Mouse (Mus musculus): Measurements from ENCODE around the gene Nol11. TPM values are rescaled to one million over a fixed set of nuclear protein-coding genes. Genes with fewer than 3 reads are reported as not detected.
"Not testable (repeated sequence)": the region's sequence is repeated elsewhere in the genome, so short reads cannot be mapped to it uniquely, and the experiment has no call there.

The Nol11 gene
- polyA plus RNA-seq, 1 experiment from 2014 or later: 66.2 TPM

DNA sequence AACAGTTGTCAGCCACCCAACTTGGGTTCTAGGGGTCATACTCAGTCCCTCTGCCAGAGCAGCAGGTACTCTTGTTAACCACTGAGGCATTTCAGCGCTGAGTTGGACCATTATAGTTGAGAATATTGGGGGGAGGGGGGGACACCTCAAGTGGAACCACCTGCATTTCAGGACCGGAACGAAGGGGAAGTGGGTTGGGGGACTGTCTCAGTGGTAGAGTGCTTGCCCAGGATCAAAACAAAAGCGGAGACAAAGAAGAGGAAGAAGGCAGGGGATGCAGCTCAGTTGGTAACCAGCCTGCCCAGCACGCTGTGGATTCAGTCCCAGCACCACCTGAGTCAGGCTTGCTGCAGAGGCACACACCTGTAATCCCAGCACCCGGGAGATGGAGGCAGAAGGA, 48.4 kb downstream of the Nol11 start:
- Histone ChIP-seq H3K9ac (no peak overlapping the region), H3K36me3 (ENCODE audit: insufficient read depth) (no peaks in the 10 kb centered on the region), H3K4me2 (no peak overlapping the region), H3K9me3 (ENCODE audit: low read depth, low read length) (no peaks in the 10 kb centered on the region), H3K4me1 (ENCODE audit: insufficient read depth) (no peaks in the 10 kb centered on the region), H3K27me3 (ENCODE audit: insufficient read depth, low read length) (no peaks in the 10 kb centered on the region), H3K27ac (ENCODE audit: low read depth) (no peak overlapping the region), H3K4me3 (ENCODE audit: low read depth, low read length) (no peak overlapping the region)
- no peak for TF ChIP-seq CTCF (IDR thresholded peaks at IDR 0.05; ENCODE audit: low read depth)
- ATAC-seq (ENCODE audit: insufficient read depth): no peak
- 27% methylated on average over 6 of the region's 6 CpGs for WGBS
- DNase-seq: no peak

DNA sequence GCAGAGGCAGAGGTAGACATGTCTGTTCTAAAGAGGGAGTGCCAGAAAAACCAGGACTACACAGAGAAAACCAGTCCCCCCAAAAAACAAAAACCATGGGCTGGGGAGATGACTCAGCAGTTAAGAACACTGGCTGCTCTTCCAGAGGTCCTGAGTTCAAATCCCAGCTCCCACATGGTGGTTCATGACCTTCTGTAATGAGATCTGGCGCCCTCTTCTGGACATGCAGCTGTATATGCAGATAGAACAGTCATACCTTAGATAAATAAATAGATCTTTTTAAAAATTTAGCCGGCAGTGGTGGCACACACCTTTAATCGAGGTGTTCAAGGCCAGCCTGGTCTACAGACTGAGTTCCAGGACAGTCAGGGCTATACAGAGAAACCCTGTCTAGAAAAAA, 50.5 kb downstream of the Nol11 start:
- no peak overlapping the region for H3K9ac ChIP-seq
- H3K4me2 ChIP-seq: no peak overlapping the region
- ATAC-seq (ENCODE audit: insufficient read depth): no peak
- H3K4me3 ChIP-seq (ENCODE audit: low read depth, low read length): no peak overlapping the region
- no peaks in the 10 kb centered on the region for H3K9me3 ChIP-seq (ENCODE audit: low read depth, low read length)
- no peaks in the 10 kb centered on the region for H3K36me3 ChIP-seq (ENCODE audit: insufficient read depth)
- peak; percentile 27 for DNase-seq
- H3K4me1 ChIP-seq (ENCODE audit: insufficient read depth): no peaks in the 10 kb centered on the region
- no peaks in the 10 kb centered on the region for H3K27me3 ChIP-seq (ENCODE audit: insufficient read depth, low read length)
- TF ChIP-seq CTCF (IDR thresholded peaks at IDR 0.05; ENCODE audit: low read depth): peak; percentile 25; the same call in 1 of the 2 replicates
- 65% methylated on average over 3 of the region's 3 CpGs for WGBS
- no peak overlapping the region for H3K27ac ChIP-seq (ENCODE audit: low read depth)

GRCm38 (mm10) chr11:107137593-107137992, 51.6 kb downstream of the Nol11 start:
- Histone ChIP-seq H3K9me3 (ENCODE audit: low read depth, low read length) (no peaks in the 10 kb centered on the region), H3K36me3 (ENCODE audit: insufficient read depth) (no peaks in the 10 kb centered on the region), H3K4me1 (ENCODE audit: insufficient read depth) (no peaks in the 10 kb centered on the region), H3K4me3 (ENCODE audit: low read depth, low read length) (no peak overlapping the region), H3K27ac (ENCODE audit: low read depth) (no peak overlapping the region), H3K27me3 (ENCODE audit: insufficient read depth, low read length) (no peaks in the 10 kb centered on the region), H3K4me2 (no peak overlapping the region), H3K9ac (no peak overlapping the region)
- ATAC-seq (ENCODE audit: insufficient read depth) (no peak), DNase-seq (no peak)
- TF ChIP-seq CTCF (IDR thresholded peaks at IDR 0.05; ENCODE audit: low read depth): no peak
- 92% methylated on average over 6 of the region's 6 CpGs for WGBS

DNA sequence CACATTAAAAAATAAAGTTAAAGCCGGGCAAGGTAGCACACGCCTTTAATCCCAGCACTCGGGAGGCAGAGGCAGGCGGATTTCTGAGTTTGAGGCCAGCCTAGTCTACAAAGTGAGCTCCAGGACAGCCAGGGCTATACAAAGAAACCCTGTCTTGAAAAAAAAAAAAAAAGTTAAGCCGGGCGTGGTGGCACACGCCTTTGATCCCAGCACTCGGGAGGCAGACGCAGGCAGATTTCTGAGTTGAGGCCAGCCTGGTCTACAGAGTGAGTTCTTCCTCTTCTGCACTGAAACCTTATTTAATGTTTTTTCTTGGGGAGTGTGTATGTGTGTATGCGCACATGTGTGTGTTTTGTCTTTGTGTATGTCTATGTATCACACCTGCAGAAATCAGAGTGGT, 52.7 kb downstream of the Nol11 start:
- not testable (repeated sequence) for H3K9me3 ChIP-seq (ENCODE audit: low read depth, low read length); H3K36me3 ChIP-seq (ENCODE audit: insufficient read depth); H3K4me1 ChIP-seq (ENCODE audit: insufficient read depth); H3K4me3 ChIP-seq (ENCODE audit: low read depth, low read length); DNase-seq; H3K4me2 ChIP-seq; H3K27me3 ChIP-seq (ENCODE audit: insufficient read depth, low read length); H3K27ac ChIP-seq (ENCODE audit: low read depth); ATAC-seq (ENCODE audit: insufficient read depth); H3K9ac ChIP-seq
- 93% methylated on average over 10 of the region's 10 CpGs for WGBS

- 45% methylated on average over 3 of the region's 3 CpGs for WGBS
- no peak overlapping the region for H3K27ac ChIP-seq (ENCODE audit: low read depth)
- no peak overlapping the region for H3K4me3 ChIP-seq (ENCODE audit: low read depth, low read length)
- H3K4me2 ChIP-seq: no peak overlapping the region
- TF ChIP-seq CTCF (IDR thresholded peaks at IDR 0.05; ENCODE audit: low read depth): no peak
- H3K27me3 ChIP-seq (ENCODE audit: insufficient read depth, low read length): no peaks in the 10 kb centered on the region
- H3K9me3 ChIP-seq (ENCODE audit: low read depth, low read length): no peaks in the 10 kb centered on the region
- ATAC-seq (ENCODE audit: insufficient read depth) (no peak), DNase-seq (peak; percentile 24)
- H3K9ac ChIP-seq: no peak overlapping the region
- H3K36me3 ChIP-seq (ENCODE audit: insufficient read depth): no peaks in the 10 kb centered on the region
- H3K4me1 ChIP-seq (ENCODE audit: insufficient read depth): no peaks in the 10 kb centered on the region
Observed at GRCm38 (mm10) chr11:107135741-107136140, 53.4 kb downstream of the Nol11 start.

DNA sequence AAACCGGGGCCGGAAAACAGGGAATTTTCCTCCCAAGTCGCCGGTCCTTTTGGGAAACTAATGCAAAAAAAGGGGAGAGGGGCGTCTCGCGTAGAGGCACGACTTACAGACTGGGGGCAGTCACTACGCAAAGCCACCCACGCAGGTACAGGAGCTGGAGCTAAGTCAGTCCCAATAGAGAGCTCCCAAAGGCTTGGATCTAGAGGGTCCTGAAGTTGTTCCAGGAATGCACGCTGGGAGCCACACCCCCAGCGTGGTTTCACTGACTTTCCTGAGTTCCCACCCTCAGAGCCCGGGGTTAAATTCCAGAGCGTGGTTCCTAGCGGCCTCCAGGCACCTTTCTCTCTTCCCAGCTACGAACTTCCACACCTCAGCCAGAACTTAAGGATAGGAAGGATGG, 56.8 kb downstream of the Nol11 start:
- Histone ChIP-seq H3K27ac (ENCODE audit: low read depth) (peak overlapping the region; percentile 96; the same call in 1 of the 2 replicates), H3K9ac (peak overlapping the region; percentile 99), H3K4me3 (ENCODE audit: low read depth, low read length) (peak overlapping the region; percentile 87), H3K36me3 (ENCODE audit: insufficient read depth) (0 out of 2 replicates have a peak, but pooled peaks cover 2% of the 10 kb centered on the region), H3K27me3 (ENCODE audit: insufficient read depth, low read length) (no peaks in the 10 kb centered on the region), H3K9me3 (ENCODE audit: low read depth, low read length) (no peaks in the 10 kb centered on the region), H3K4me1 (ENCODE audit: insufficient read depth) (0 out of 2 replicates have a peak, but pooled peaks cover 2% of the 10 kb centered on the region), H3K4me2 (peak overlapping the region; percentile 96)
- no peak; the same call in none of the 2 replicates for TF ChIP-seq CTCF (IDR thresholded peaks at IDR 0.05; ENCODE audit: low read depth)
- WGBS: 0% methylated on average over 16 of the region's 16 CpGs
- peak; percentile 61 for ATAC-seq (ENCODE audit: insufficient read depth)
- peak; percentile 71 for DNase-seq

- Histone ChIP-seq H3K4me1 (ENCODE audit: insufficient read depth) (0 out of 2 replicates have a peak, but pooled peaks cover 2% of the 10 kb centered on the region), H3K4me2 (peak within 1 kb of the TSS; percentile 96), H3K9ac (peak within 1 kb of the TSS; percentile 99), H3K27ac (ENCODE audit: low read depth) (peak within 1 kb of the TSS; percentile 96), H3K27me3 (ENCODE audit: insufficient read depth, low read length) (no peaks in the 10 kb centered on the region), H3K36me3 (ENCODE audit: insufficient read depth) (0 out of 2 replicates have a peak, but pooled peaks cover 2% of the 10 kb centered on the region), H3K9me3 (ENCODE audit: low read depth, low read length) (no peaks in the 10 kb centered on the region), H3K4me3 (ENCODE audit: low read depth, low read length) (peak within 1 kb of the TSS; percentile 87)
- TF ChIP-seq CTCF (IDR thresholded peaks at IDR 0.05; ENCODE audit: low read depth): peak; percentile 38; the same call in 1 of the 2 replicates
- peak; percentile 98 for ATAC-seq (ENCODE audit: insufficient read depth)
- peak; percentile 94 for DNase-seq
- WGBS: under 1% methylated on average over 50 of the region's 94 CpGs
Observed at GRCm38 (mm10) chr11:107131749-107132421, 57.3 kb downstream of the Nol11 start, which contains the start of gene Bptf. Gene Bptf, minus strand, starts transcription at chr11:107132127.
